Mouse (Mus musculus) heart, postnatal 14 days (tissue): ENCODE data around the gene Naa50. TPM values are rescaled to one million over a fixed set of nuclear protein-coding genes. Genes with fewer than 3 reads are reported as not detected.

ENCODE experiments used
- DNase-seq, 2 experiments: peaks; one replicate each; pipeline ENCODE4 v3.0.0; 2021 to 2022
- intact Hi-C: fragments of 180-260 bp; cut with DNase I; formaldehyde crosslinking; loops from one replicate; pipeline ENCODE4 v1.15.1; 2025
- long read RNA-seq, 2 experiments: library from polyadenylated mRNA; stranded (forward); transcript quantifications; one replicate each; pipeline ENCODE4 v2.0.0; 2021
- total RNA-seq, 2 experiments: library from RNA; stranded (reverse); gene quantifications; 2 replicates each; pipeline ENCODE4 v1.2.3; 2021

Gene Naa50
- total RNA-seq, result 10 to 100 TPM; 52.5 to 56.0 TPM
- long read RNA-seq, experiment 1, full-length matches to known transcripts, result 49 of 51 reads
- long read RNA-seq, experiment 1, partial matches to known transcripts, result 1 of 51 reads
- long read RNA-seq, experiment 1, other reads (novel, unspliced or antisense), result 1 of 51 reads
- long read RNA-seq, experiment 2, full-length matches to known transcripts, result 50 of 58 reads
- long read RNA-seq, experiment 2, partial matches to known transcripts, result 7 of 58 reads
- long read RNA-seq, experiment 2, other reads (novel, unspliced or antisense), result 1 of 58 reads

DNA sequence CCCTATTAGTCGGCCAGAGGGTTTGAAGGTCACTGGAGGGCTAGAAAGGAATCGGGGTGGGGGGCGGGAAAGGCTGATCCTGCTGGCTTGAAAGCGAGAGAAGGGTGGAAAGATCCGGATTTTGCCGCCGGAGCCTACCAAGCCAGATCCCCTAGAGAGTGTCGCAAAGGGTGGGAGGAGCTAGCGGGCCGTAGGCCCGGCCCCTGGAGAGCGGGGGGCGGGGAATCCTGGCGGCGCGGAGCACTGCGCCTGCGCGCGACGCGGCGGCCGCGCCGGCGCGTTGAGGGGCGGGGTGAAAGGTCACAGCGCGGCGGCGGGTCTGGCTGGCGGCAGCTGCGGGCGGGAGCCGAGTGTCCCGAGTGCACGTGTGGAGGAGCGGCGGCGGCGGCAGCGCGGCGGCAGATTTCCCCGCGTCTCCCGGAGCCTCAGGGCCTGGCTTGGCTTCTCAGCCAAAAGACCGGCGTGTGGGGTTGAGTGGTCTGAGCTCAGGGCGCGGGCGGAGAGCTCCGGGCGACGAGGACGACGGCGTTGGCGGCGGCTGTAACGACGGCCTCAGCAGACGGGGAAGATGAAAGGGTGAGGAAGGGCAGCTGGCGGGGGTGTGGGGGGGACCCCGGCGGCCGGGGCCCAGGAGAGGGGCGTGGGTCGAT, at the start of gene Naa50, which contains the start of gene Atp6v1a:
Naa50 (plus strand) TSS at position 295 of the 650 bp plus-strand sequence.
Atp6v1a (minus strand) TSS at position 170 of the 650 bp plus-strand sequence.
- intact Hi-C loops, result loop anchor here (10.0 kb wide), 1 partner anchor 255 kb away; the partner anchor contains the start of gene Ccdc191
- peak; percentile 95 to 97 for DNase-seq

DNA sequence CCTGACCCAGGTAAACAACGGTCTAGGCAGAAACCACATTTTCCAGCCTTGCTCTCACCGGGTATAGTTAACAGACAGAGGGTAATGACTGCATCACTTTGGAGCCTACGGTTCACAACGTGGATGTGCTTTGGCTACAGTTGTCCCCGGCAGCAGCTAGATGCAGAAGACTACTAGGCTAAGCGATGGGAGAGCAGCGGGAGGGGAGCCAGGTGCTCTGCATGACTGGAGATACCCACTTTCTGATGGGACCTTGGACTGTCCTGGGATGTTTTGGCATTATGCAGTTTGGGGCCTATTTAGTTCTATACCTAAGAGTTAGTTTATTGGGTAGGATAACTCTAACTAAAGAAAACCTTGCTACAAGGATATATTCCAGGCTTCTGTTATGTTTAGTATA, 40.3 kb upstream of the Naa50 start:
- intact Hi-C loops, result no loop called here

GRCm38 (mm10) chr16:44101181-44101710, 38.4 kb upstream of the Naa50 start:
- DNase-seq, result no peak
- intact Hi-C loops, result loop anchor here (5.0 kb wide), 1 partner anchor 46 kb away; no protein-coding TSS in a partner anchor

More for the DNA sequence above, 40.3 kb upstream of the Naa50 start:
- no peak for DNase-seq

GRCm38 (mm10) chr16:44102925-44103324, 36.7 kb upstream of the Naa50 start:
- intact Hi-C loops, result loop anchor here (5.0 kb wide), 1 partner anchor 44 kb away; no protein-coding TSS in a partner anchor
- no peak for DNase-seq

GRCm38 (mm10) chr16:44103806-44104766, 35.5 kb upstream of the Naa50 start:
- DNase-seq, result no peak
- intact Hi-C loops, result loop anchor here (5.0 kb wide), 1 partner anchor 43 kb away; no protein-coding TSS in a partner anchor

GRCm38 (mm10) chr16:44105211-44105610, 34.4 kb upstream of the Naa50 start:
- intact Hi-C loops, result no loop called here
- no peak for DNase-seq

DNA sequence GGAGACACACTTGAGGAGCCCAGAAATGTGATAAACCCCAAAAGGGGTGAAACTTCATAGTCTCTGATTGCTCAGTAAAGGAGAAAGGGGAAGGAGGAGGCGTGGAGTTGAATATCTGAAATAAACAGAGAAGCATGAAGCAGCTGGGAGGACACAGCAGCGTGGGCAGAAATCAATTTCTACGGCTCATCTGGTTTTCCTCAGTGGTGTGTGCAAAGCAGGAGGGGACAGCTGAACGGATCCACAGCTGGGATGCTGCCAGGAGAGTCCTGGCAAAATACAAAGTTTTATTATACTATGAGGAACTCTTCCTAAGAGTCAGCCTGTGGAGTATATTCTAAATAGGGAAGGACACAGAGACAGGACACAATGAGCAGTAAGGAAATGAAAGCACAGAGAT, 30.6 kb upstream of the Naa50 start:
- DNase-seq, result peak; percentile 24 to 42
- intact Hi-C loops, result no loop called here

GRCm38 (mm10) chr16:44119753-44120501, 19.7 kb upstream of the Naa50 start:
- intact Hi-C loops, result no loop called here
- DNase-seq, result no peak

DNA sequence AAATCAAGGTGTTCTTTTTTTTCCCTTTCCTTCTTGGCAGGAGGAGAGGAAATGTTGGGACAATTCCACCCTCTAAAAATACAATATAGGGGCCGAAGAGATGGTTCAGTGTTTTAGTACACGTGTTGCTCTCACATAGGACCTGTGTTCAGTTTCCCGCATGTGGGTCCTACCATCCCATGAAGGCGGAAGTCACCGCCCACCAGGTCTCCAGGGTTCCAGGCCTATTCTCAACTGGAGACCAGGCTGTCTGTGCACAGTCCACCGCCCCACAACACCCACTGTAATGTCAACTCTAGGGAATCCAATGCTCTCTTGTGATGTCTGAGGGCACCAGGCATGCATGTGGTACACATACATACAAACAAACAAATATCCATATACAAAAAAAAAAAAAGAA, 17.5 kb upstream of the Naa50 start:
- no peak for DNase-seq
- intact Hi-C loops, result no loop called here

GRCm38 (mm10) chr16:44122574-44122973, 17.1 kb upstream of the Naa50 start:
- no peak for DNase-seq
- intact Hi-C loops, result no loop called here

DNA sequence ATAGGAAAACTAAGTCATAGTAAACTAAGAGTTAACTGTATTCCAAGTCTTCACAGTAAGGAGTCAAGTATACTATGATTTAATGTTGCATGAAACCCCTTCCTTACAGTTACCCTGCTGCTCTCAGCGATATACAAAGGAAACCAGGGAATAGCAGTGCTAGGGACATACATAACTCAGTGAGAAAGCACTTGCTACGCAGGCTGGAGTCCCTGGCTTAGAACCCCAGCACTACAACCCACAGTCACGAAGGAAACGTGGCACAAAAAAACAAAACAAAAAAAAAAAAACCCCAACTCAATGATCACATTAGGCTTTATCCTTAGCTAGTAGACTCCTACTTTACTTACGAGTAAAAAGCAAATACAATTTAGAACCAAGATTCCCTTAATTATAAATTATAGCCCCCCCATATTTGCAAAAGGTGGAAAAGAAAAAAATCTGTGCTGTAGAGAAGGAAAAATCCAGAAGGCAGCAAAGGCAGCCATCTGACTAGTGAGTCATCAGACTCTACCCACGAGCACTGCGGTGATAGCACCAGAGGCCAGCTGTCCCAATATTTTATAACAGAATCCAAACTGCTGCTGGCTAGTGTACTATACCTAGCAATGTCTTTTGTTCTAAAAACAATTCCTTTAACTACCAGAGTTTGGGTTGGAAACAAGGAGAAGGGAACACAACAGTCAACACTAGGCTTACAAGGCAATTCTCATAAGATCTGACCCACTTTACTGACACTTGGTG, 16.5 kb upstream of the Naa50 start:
- intact Hi-C loops, result no loop called here
- no peak for DNase-seq

- DNase-seq, result no peak
- intact Hi-C loops, result no loop called here
Measured at GRCm38 (mm10) chr16:44123786-44124185, 15.8 kb upstream of the Naa50 start.

- DNase-seq, result no peak
- intact Hi-C loops, result no loop called here
Measured at GRCm38 (mm10) chr16:44124713-44125112, 14.9 kb upstream of the Naa50 start.

DNA sequence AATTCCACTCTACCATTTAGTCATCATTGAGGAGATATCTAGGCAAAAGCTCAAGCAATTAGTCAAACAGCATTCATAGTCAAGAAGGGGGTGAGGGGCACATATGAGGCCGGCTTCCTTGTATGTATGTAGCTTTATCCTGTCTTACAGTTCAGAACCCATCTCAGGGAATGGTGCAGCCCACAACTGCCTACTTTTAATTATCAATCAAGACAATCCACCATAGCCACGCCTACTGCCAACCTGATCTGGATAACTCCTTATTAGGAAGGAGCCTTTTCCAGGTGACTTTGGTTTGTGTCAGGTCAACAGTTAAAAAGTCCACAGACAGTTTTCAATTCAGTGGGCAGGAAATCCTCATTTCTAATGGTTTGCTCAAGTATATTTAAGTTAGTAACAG, 14.2 kb upstream of the Naa50 start:
- intact Hi-C loops, result no loop called here
- DNase-seq, result no peak

- intact Hi-C loops, result no loop called here
- no peak for DNase-seq
Measured at GRCm38 (mm10) chr16:44126437-44126836, 13.2 kb upstream of the Naa50 start.

DNA sequence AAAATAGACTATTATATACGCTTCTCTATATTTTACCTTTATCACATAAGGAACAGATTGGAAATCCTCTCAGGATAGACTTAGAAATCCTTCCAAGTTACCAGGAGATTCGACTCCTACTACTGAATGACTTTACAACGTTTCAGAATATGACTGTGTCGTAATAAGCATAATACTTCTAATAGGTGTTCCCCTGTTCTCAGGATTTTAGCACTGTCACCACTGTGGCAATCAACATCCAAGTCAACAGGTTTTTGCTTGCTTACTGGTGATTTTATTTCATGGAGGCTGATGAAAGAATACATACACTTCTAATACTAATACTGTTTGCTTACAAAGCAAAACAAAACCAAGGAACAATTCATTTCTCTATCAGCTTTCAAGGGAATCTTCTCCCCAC, 7.3 kb upstream of the Naa50 start:
- intact Hi-C loops, result loop anchor here (10.0 kb wide), 1 partner anchor 247 kb away; the partner anchor contains the start of gene Ccdc191

DNA sequence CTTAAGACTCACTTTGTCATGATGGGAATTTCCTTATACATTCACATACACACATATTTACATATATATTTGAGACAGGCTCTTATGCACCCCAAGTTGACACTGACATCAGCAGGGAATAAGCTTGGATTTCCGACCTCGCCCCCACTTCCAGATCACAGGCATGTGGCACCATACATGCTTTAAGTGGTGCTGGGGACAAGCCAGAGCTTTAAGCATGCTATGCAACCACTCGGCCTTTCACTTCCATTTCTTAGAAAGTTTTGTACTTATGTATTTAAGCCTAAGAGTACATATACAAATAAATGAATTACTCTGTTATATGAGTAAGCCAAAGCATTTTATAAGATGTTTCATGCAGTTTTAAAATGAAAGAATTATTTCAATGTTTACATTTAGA, 6.4 kb upstream of the Naa50 start:
- no peak for DNase-seq
- intact Hi-C loops, result loop anchor here (10.0 kb wide), 1 partner anchor 248 kb away; the partner anchor contains the start of gene Ccdc191

More for the DNA sequence above, 7.3 kb upstream of the Naa50 start:
- no peak for DNase-seq

DNA sequence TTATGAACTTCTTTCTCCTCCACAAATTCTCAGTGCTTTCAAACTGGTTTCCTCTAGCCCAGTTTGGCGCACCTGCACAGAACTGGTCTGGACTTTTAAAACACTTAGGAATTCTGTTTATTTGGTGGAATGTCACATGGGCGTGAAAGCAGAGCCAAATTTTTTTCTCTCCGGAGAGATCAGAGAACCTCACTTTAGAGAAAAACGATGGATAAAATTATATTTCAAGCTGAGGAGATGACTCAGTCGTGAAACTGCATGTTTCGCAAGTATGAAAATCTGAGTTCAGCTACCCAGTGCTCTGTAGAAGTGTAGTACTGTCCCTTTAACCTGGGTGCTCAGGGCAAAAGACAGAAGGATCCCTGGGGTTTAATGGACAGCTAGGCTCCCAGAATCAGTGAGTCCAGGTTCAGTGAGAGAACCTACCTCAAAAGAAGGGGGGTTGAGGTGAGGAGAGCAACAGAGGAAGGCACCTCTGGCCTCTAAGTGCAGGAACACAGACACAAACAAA, 3.1 kb upstream of the Naa50 start:
- DNase-seq, result no peak
- intact Hi-C loops, result loop anchor here (10.0 kb wide), 1 partner anchor 252 kb away; the partner anchor contains the start of gene Ccdc191
